Mouse (Mus musculus): ENCODE data around the gene Adgrg5. TPM values are rescaled to one million over a fixed set of nuclear protein-coding genes. Genes with fewer than 3 reads are reported as not detected.
A peak's percentile ranks its signal among the peaks of the same experiment; 100 is the strongest.

Gene Adgrg5
- polyA plus RNA-seq, 1 experiment from 2014 or later, result 1.5 TPM

GRCm38 (mm10) chr8:94903709-94904108, 19.8 kb upstream of the Adgrg5 start:
- H3K4me1 ChIP-seq (replicated peaks; ENCODE audit: control insufficient read depth, insufficient read depth, low read length), result peaks cover 14% of the 10 kb centered on the region
- TF ChIP-seq CTCF (IDR thresholded peaks at IDR 0.05; ENCODE audit: low read depth), result no peak
- 45% methylated on average over 12 of the region's 12 CpGs for WGBS
- no peak overlapping the region for H3K9ac ChIP-seq (ENCODE audit: low read depth, low read length)
- H3K9me3 ChIP-seq (ENCODE audit: control insufficient read depth), result no peaks in the 10 kb centered on the region
- ATAC-seq, result no peak
- H3K27me3 ChIP-seq (replicated peaks; ENCODE audit: control insufficient read depth, insufficient read depth, low read length), result no peaks in the 10 kb centered on the region
- no peak overlapping the region for H3K4me3 ChIP-seq (ENCODE audit: low read depth, low read length)
- no peak overlapping the region for H3K27ac ChIP-seq (ENCODE audit: low read depth, low read length)
- H3K36me3 ChIP-seq (ENCODE audit: control insufficient read depth, insufficient read depth), result peaks cover 8% of the 10 kb centered on the region
- no peak overlapping the region for H3K4me2 ChIP-seq (replicated peaks; ENCODE audit: low read depth)

GRCm38 (mm10) chr8:94904450-94905175, 18.9 kb upstream of the Adgrg5 start:
- Histone ChIP-seq H3K4me2 (replicated peaks; ENCODE audit: low read depth) (no peak overlapping the region), H3K9me3 (ENCODE audit: control insufficient read depth) (no peaks in the 10 kb centered on the region), H3K27ac (ENCODE audit: low read depth, low read length) (no peak overlapping the region), H3K36me3 (ENCODE audit: control insufficient read depth, insufficient read depth) (peaks cover 8% of the 10 kb centered on the region), H3K4me1 (replicated peaks; ENCODE audit: control insufficient read depth, insufficient read depth, low read length) (peaks cover 14% of the 10 kb centered on the region), H3K4me3 (ENCODE audit: low read depth, low read length) (no peak overlapping the region), H3K9ac (ENCODE audit: low read depth, low read length) (no peak overlapping the region), H3K27me3 (replicated peaks; ENCODE audit: control insufficient read depth, insufficient read depth, low read length) (no peaks in the 10 kb centered on the region)
- no peak for ATAC-seq
- 59% methylated on average over 12 of the region's 12 CpGs for WGBS
- no peak for TF ChIP-seq CTCF (IDR thresholded peaks at IDR 0.05; ENCODE audit: low read depth)

GRCm38 (mm10) chr8:94907591-94908300, 15.7 kb upstream of the Adgrg5 start:
- no peak for TF ChIP-seq CTCF (IDR thresholded peaks at IDR 0.05; ENCODE audit: low read depth)
- H3K4me1 ChIP-seq (replicated peaks; ENCODE audit: control insufficient read depth, insufficient read depth, low read length), result no peaks in the 10 kb centered on the region
- no peak overlapping the region for H3K4me2 ChIP-seq (replicated peaks; ENCODE audit: low read depth)
- no peaks in the 10 kb centered on the region for H3K27me3 ChIP-seq (replicated peaks; ENCODE audit: control insufficient read depth, insufficient read depth, low read length)
- peaks cover 11% of the 10 kb centered on the region for H3K36me3 ChIP-seq (ENCODE audit: control insufficient read depth, insufficient read depth)
- 88% methylated on average over 18 of the region's 18 CpGs for WGBS
- no peak for ATAC-seq
- H3K9me3 ChIP-seq (ENCODE audit: control insufficient read depth), result no peaks in the 10 kb centered on the region
- H3K9ac ChIP-seq (ENCODE audit: low read depth, low read length), result no peak overlapping the region
- no peak overlapping the region for H3K4me3 ChIP-seq (ENCODE audit: low read depth, low read length)
- H3K27ac ChIP-seq (ENCODE audit: low read depth, low read length), result no peak overlapping the region

GRCm38 (mm10) chr8:94908847-94909246, 14.6 kb upstream of the Adgrg5 start:
- Histone ChIP-seq H3K4me3 (ENCODE audit: low read depth, low read length) (no peak overlapping the region), H3K4me2 (replicated peaks; ENCODE audit: low read depth) (no peak overlapping the region), H3K9ac (ENCODE audit: low read depth, low read length) (no peak overlapping the region), H3K27me3 (replicated peaks; ENCODE audit: control insufficient read depth, insufficient read depth, low read length) (no peaks in the 10 kb centered on the region; the same call in 1 of the 2 replicates), H3K4me1 (replicated peaks; ENCODE audit: control insufficient read depth, insufficient read depth, low read length) (no peaks in the 10 kb centered on the region), H3K27ac (ENCODE audit: low read depth, low read length) (no peak overlapping the region), H3K36me3 (ENCODE audit: control insufficient read depth, insufficient read depth) (peaks cover 15% of the 10 kb centered on the region), H3K9me3 (ENCODE audit: control insufficient read depth) (no peaks in the 10 kb centered on the region)
- 3% methylated on average over 4 of the region's 4 CpGs for WGBS
- peak; percentile 58 for ATAC-seq
- peak; percentile 96 for TF ChIP-seq CTCF (IDR thresholded peaks at IDR 0.05; ENCODE audit: low read depth)

GRCm38 (mm10) chr8:94913061-94913660, 10.3 kb upstream of the Adgrg5 start:
- Histone ChIP-seq H3K4me3 (ENCODE audit: low read depth, low read length) (peak overlapping the region; percentile 32), H3K4me2 (replicated peaks; ENCODE audit: low read depth) (peak overlapping the region; percentile 66), H3K9me3 (ENCODE audit: control insufficient read depth) (no peaks in the 10 kb centered on the region), H3K36me3 (ENCODE audit: control insufficient read depth, insufficient read depth) (peaks cover 7% of the 10 kb centered on the region; the same call in 1 of the 2 replicates), H3K4me1 (replicated peaks; ENCODE audit: control insufficient read depth, insufficient read depth, low read length) (peaks cover 5% of the 10 kb centered on the region; the same call in 1 of the 2 replicates), H3K9ac (ENCODE audit: low read depth, low read length) (no peak overlapping the region), H3K27ac (ENCODE audit: low read depth, low read length) (no peak overlapping the region), H3K27me3 (replicated peaks; ENCODE audit: control insufficient read depth, insufficient read depth, low read length) (peaks cover 4% of the 10 kb centered on the region; the same call in 1 of the 2 replicates)
- WGBS, result 29% methylated on average over 77 of the region's 77 CpGs
- peak; percentile 58 for ATAC-seq
- peak; percentile 87 for TF ChIP-seq CTCF (IDR thresholded peaks at IDR 0.05; ENCODE audit: low read depth)

GRCm38 (mm10) chr8:94914256-94914655, 9.2 kb upstream of the Adgrg5 start:
- Histone ChIP-seq H3K27me3 (replicated peaks; ENCODE audit: control insufficient read depth, insufficient read depth, low read length) (peaks cover 4% of the 10 kb centered on the region; the same call in 1 of the 2 replicates), H3K4me3 (ENCODE audit: low read depth, low read length) (no peak overlapping the region), H3K27ac (ENCODE audit: low read depth, low read length) (no peak overlapping the region), H3K4me2 (replicated peaks; ENCODE audit: low read depth) (no peak overlapping the region), H3K36me3 (ENCODE audit: control insufficient read depth, insufficient read depth) (peaks cover 7% of the 10 kb centered on the region; the same call in 1 of the 2 replicates), H3K9ac (ENCODE audit: low read depth, low read length) (no peak overlapping the region), H3K4me1 (replicated peaks; ENCODE audit: control insufficient read depth, insufficient read depth, low read length) (peaks cover 5% of the 10 kb centered on the region; the same call in 1 of the 2 replicates), H3K9me3 (ENCODE audit: control insufficient read depth) (no peaks in the 10 kb centered on the region)
- no peak for ATAC-seq
- no peak for TF ChIP-seq CTCF (IDR thresholded peaks at IDR 0.05; ENCODE audit: low read depth)
- 75% methylated on average over 6 of the region's 6 CpGs for WGBS
